Mouse (Mus musculus): Measurements from ENCODE around the gene Plin5.
"Not testable (repeated sequence)": the region's sequence is repeated elsewhere in the genome, so short reads cannot be mapped to it uniquely, and the experiment has no call there.

Gene Plin5

GRCm38 (mm10) chr17:56106981-56107380, 10.4 kb downstream of the Plin5 start:
- H3K27me3 ChIP-seq (ENCODE audit: insufficient read depth, low read length), result no peaks in the 10 kb centered on the region
- no peaks in the 10 kb centered on the region for H3K9me3 ChIP-seq (ENCODE audit: low read length)
- H3K4me3 ChIP-seq (replicated peaks; ENCODE audit: low read length), result no peak overlapping the region
- H3K36me3 ChIP-seq (ENCODE audit: insufficient read depth, low read length), result peaks cover 22% of the 10 kb centered on the region
- no peak for TF ChIP-seq CTCF (conservative IDR thresholded peaks at IDR 0.05; ENCODE audit: low read length)
- TF ChIP-seq NANOG (IDR thresholded peaks at IDR 0.05; ENCODE audit: borderline replicate concordance, low read length), result no peak
- TF ChIP-seq POU5F1 (IDR thresholded peaks at IDR 0.05; ENCODE audit: borderline replicate concordance, low read length), result no peak
- peaks cover 6% of the 10 kb centered on the region for H3K4me1 ChIP-seq (replicated peaks; ENCODE audit: low read depth, low read length)

- H3K4me3 ChIP-seq (replicated peaks; ENCODE audit: low read length); H3K9me3 ChIP-seq (ENCODE audit: low read length); H3K27me3 ChIP-seq (ENCODE audit: insufficient read depth, low read length); H3K4me1 ChIP-seq (replicated peaks; ENCODE audit: low read depth, low read length): not testable (repeated sequence)
- peaks cover 28% of the 10 kb centered on the region for H3K36me3 ChIP-seq (ENCODE audit: insufficient read depth, low read length)
These were observed 11.0 kb downstream of the Plin5 start for GRCm38 (mm10) chr17:56106436-56106835.

DNA sequence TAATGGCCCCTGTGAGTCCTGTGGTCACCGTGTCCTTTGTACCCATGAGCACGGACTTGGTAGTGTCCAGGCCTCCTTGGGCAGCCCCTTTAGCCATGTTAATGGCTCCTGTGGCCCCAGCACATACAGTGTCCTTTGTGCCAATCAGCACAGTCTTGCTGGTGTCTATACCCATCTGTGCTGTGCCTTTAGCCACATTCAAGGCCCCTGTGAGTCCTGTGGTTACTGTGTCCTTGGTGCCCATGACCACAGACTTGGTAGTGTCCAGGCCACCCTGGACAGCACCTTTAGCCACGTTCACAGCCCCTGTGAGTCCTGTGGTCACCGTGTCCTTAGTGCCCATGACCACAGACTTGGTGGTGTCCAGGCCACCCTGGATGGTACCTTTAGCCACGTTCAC, 12.6 kb downstream of the Plin5 start:
- peaks cover 44% of the 10 kb centered on the region for H3K36me3 ChIP-seq (ENCODE audit: insufficient read depth, low read length)
- H3K4me1 ChIP-seq (replicated peaks; ENCODE audit: low read depth, low read length); H3K4me3 ChIP-seq (replicated peaks; ENCODE audit: low read length); H3K9me3 ChIP-seq (ENCODE audit: low read length); H3K27me3 ChIP-seq (ENCODE audit: insufficient read depth, low read length): not testable (repeated sequence)

GRCm38 (mm10) chr17:56103465-56104285, 13.7 kb downstream of the Plin5 start:
- Histone ChIP-seq H3K27me3 (ENCODE audit: insufficient read depth, low read length) (no peaks in the 10 kb centered on the region), H3K4me3 (replicated peaks; ENCODE audit: low read length) (no peak overlapping the region), H3K4me1 (replicated peaks; ENCODE audit: low read depth, low read length) (no peaks in the 10 kb centered on the region), H3K36me3 (ENCODE audit: insufficient read depth, low read length) (peaks cover 55% of the 10 kb centered on the region), H3K9me3 (ENCODE audit: low read length) (no peaks in the 10 kb centered on the region)
- TF ChIP-seq POU5F1 (IDR thresholded peaks at IDR 0.05; ENCODE audit: borderline replicate concordance, low read length), result no peak

- peaks cover 63% of the 10 kb centered on the region for H3K36me3 ChIP-seq (ENCODE audit: insufficient read depth, low read length)
- no peak overlapping the region for H3K4me3 ChIP-seq (replicated peaks; ENCODE audit: low read length)
- TF ChIP-seq POU5F1 (IDR thresholded peaks at IDR 0.05; ENCODE audit: borderline replicate concordance, low read length) (no peak), NANOG (IDR thresholded peaks at IDR 0.05; ENCODE audit: borderline replicate concordance, low read length) (no peak), CTCF (conservative IDR thresholded peaks at IDR 0.05; ENCODE audit: low read length) (no peak)
- no peaks in the 10 kb centered on the region for H3K9me3 ChIP-seq (ENCODE audit: low read length)
- H3K4me1 ChIP-seq (replicated peaks; ENCODE audit: low read depth, low read length), result no peaks in the 10 kb centered on the region; the same call in 1 of the 2 replicates
- no peaks in the 10 kb centered on the region for H3K27me3 ChIP-seq (ENCODE audit: insufficient read depth, low read length)
These were observed 14.5 kb downstream of the Plin5 start for GRCm38 (mm10) chr17:56102927-56103326.

DNA sequence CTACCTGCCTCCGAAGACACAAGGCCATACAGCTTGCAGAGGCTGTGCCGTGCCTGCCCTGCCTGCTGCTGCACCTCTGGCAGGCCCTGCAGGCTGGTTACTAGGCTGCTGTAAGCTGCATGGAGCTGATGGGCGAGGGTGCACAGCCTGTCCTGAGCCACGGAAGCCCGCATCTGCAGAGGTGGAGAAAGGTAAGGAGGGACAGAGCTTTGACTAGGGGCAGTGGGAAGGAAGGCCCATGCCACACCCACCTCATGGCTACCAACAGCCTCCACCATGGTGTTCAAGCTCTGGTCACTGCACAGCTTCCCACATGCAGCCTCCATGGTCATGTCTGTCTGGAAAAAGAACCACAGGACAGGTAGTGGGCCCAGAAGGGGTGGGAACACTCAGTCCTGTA, 15.2 kb downstream of the Plin5 start:
- H3K36me3 ChIP-seq (ENCODE audit: insufficient read depth, low read length), result peaks cover 70% of the 10 kb centered on the region
- H3K27me3 ChIP-seq (ENCODE audit: insufficient read depth, low read length), result no peaks in the 10 kb centered on the region
- no peaks in the 10 kb centered on the region for H3K9me3 ChIP-seq (ENCODE audit: low read length)
- TF ChIP-seq POU5F1 (IDR thresholded peaks at IDR 0.05; ENCODE audit: borderline replicate concordance, low read length) (no peak), NANOG (IDR thresholded peaks at IDR 0.05; ENCODE audit: borderline replicate concordance, low read length) (no peak), CTCF (conservative IDR thresholded peaks at IDR 0.05; ENCODE audit: low read length) (no peak)
- no peak overlapping the region for H3K4me3 ChIP-seq (replicated peaks; ENCODE audit: low read length)
- no peaks in the 10 kb centered on the region; the same call in 1 of the 2 replicates for H3K4me1 ChIP-seq (replicated peaks; ENCODE audit: low read depth, low read length)

GRCm38 (mm10) chr17:56100811-56101210, 16.6 kb downstream of the Plin5 start:
- TF ChIP-seq POU5F1 (IDR thresholded peaks at IDR 0.05; ENCODE audit: borderline replicate concordance, low read length) (no peak), CTCF (conservative IDR thresholded peaks at IDR 0.05; ENCODE audit: low read length) (no peak), NANOG (IDR thresholded peaks at IDR 0.05; ENCODE audit: borderline replicate concordance, low read length) (no peak)
- Histone ChIP-seq H3K4me3 (replicated peaks; ENCODE audit: low read length) (no peak overlapping the region), H3K9me3 (ENCODE audit: low read length) (no peaks in the 10 kb centered on the region), H3K27me3 (ENCODE audit: insufficient read depth, low read length) (no peaks in the 10 kb centered on the region), H3K4me1 (replicated peaks; ENCODE audit: low read depth, low read length) (no peaks in the 10 kb centered on the region; the same call in 1 of the 2 replicates), H3K36me3 (ENCODE audit: insufficient read depth, low read length) (peaks cover 84% of the 10 kb centered on the region)

GRCm38 (mm10) chr17:56098711-56099572, 18.5 kb downstream of the Plin5 start:
- Histone ChIP-seq H3K4me3 (replicated peaks; ENCODE audit: low read length) (no peak overlapping the region), H3K9me3 (ENCODE audit: low read length) (no peaks in the 10 kb centered on the region), H3K27me3 (ENCODE audit: insufficient read depth, low read length) (no peaks in the 10 kb centered on the region), H3K4me1 (replicated peaks; ENCODE audit: low read depth, low read length) (no peaks in the 10 kb centered on the region; the same call in 1 of the 2 replicates), H3K36me3 (ENCODE audit: insufficient read depth, low read length) (peaks cover 100% of the 10 kb centered on the region)
- TF ChIP-seq CTCF (conservative IDR thresholded peaks at IDR 0.05; ENCODE audit: low read length) (peak; percentile 22), POU5F1 (IDR thresholded peaks at IDR 0.05; ENCODE audit: borderline replicate concordance, low read length) (no peak)

DNA sequence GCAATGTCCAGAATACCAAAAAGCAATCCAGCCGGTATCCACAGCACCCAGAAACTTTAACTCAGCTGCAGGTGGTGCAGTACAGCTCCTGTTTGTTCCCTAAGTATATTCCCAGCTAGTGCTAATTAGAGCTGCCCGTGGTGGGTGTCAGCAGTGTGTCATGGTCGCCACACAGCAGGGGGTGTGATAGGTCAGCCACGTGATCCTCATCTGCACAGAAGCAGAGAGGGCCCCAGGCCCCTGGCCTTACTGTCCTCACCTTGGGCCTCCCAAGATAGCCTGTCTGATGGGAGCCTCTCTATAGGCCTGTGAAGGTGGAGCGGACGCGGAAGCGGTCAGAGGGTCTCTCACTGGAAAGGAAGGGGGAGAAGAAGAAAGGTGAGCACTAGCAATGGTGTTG, 19.2 kb downstream of the Plin5 start:
- Histone ChIP-seq H3K27me3 (ENCODE audit: insufficient read depth, low read length) (no peaks in the 10 kb centered on the region), H3K36me3 (ENCODE audit: insufficient read depth, low read length) (peaks cover 100% of the 10 kb centered on the region), H3K4me1 (replicated peaks; ENCODE audit: low read depth, low read length) (no peaks in the 10 kb centered on the region; the same call in 1 of the 2 replicates), H3K9me3 (ENCODE audit: low read length) (no peaks in the 10 kb centered on the region), H3K4me3 (replicated peaks; ENCODE audit: low read length) (no peak overlapping the region)
- TF ChIP-seq POU5F1 (IDR thresholded peaks at IDR 0.05; ENCODE audit: borderline replicate concordance, low read length) (no peak), NANOG (IDR thresholded peaks at IDR 0.05; ENCODE audit: borderline replicate concordance, low read length) (no peak), CTCF (conservative IDR thresholded peaks at IDR 0.05; ENCODE audit: low read length) (no peak)

All from E14TG2a.4 (cell line).